Mouse (Mus musculus) hindbrain, embryonic 15.5 days (tissue): Measurements from ENCODE around the gene Tescl. TPM values are rescaled to one million over a fixed set of nuclear protein-coding genes. Genes with fewer than 3 reads are reported as not detected.

ENCODE experiments used
- ATAC-seq: fragments of 200-750 bp; cut with Nextera tagmentation; 2 replicates; pipeline ENCODE4 v1.8.0; 2017; ENCODE audit warnings: low read depth, moderate number of reproducible peaks, moderate TSS enrichment; ENCODE audit not compliant: low FRiP score
- H3K27ac ChIP-seq: fragments of 300-500 bp; sonication (generic); replicated peaks from 2 replicates; pipeline ENCODE4 v1.5.1; 2015; ENCODE audit warnings: mild to moderate bottlenecking, inconsistent platforms
- H3K27me3 ChIP-seq: fragments of 300-500 bp; sonication (generic); 2 replicates; pipeline ENCODE4 v1.6.1; 2015; ENCODE audit warnings: control low read depth, inconsistent platforms
- H3K36me3 ChIP-seq: fragments of 300-500 bp; sonication (generic); 2 replicates; pipeline ENCODE4 v1.6.1; 2015; ENCODE audit warnings: control low read depth, inconsistent platforms
- H3K4me1 ChIP-seq: fragments of 300-500 bp; sonication (generic); replicated peaks from 2 replicates; pipeline ENCODE4 v1.6.1; 2015; ENCODE audit warnings: control low read depth, inconsistent platforms
- H3K4me2 ChIP-seq: fragments of 300-500 bp; sonication (generic); 2 replicates; pipeline ENCODE4 v1.6.1; 2015; ENCODE audit warnings: moderate library complexity, mild to moderate bottlenecking, inconsistent platforms
- H3K4me3 ChIP-seq: fragments of 300-500 bp; sonication (generic); 2 replicates; pipeline ENCODE4 v1.5.1; 2015; ENCODE audit warnings: mild to moderate bottlenecking, inconsistent platforms
- H3K9ac ChIP-seq: fragments of 300-500 bp; sonication (generic); 2 replicates; pipeline ENCODE4 v1.6.1; 2015; ENCODE audit warnings: inconsistent platforms
- H3K9me3 ChIP-seq: fragments of 300-500 bp; sonication (generic); 2 replicates; pipeline ENCODE4 v1.6.1; 2016; ENCODE audit warnings: control low read depth, inconsistent platforms
- whole genome bisulfite sequencing: fragments of 180-500 bp; shearing (Covaris S2); methylation state at CpG from one replicate; pipeline ENCODE4 v1.1.7; 2015; 5-methylcytosine and 5-hydroxymethylcytosine counted together
- polyA plus RNA-seq: library from polyadenylated mRNA; unstranded; fragments of >200 nt; fragmentation: Nextera tagmentation; extraction: Ambion mirVana; gene quantifications from 2 replicates; pipeline ENCODE4 v1.2.1, GENCODE M21; 2015

The Tescl gene
- polyA plus RNA-seq, 1 experiment from 2014 or later = 0.23 TPM

DNA sequence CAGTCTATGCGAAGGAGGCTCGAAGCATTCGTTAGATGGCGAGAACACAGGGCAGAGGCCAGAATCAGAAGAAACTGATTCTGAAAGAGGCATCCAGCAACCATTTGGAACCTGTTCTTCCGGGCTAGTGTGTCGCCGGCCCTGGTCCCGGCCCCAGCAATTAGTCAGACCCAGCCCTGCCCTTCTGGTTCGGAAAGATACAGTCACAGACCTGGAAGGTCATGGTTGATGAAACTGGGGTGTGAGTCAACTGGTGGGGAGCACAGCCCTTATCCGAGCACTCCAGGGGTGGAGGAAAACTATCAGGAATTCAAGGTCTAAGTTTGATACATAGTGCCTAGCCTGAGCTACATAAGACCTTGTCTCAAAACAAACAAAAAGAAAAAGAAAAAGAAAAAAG, 22.3 kb upstream of the Tescl start:
- no peak for ATAC-seq
- Histone ChIP-seq H3K27ac (no peak overlapping the region), H3K36me3 (no peaks in the 10 kb centered on the region), H3K4me1 (no peaks in the 10 kb centered on the region), H3K27me3 (no peaks in the 10 kb centered on the region), H3K4me2 (no peak overlapping the region), H3K4me3 (no peak overlapping the region), H3K9ac (no peak overlapping the region), H3K9me3 (no peaks in the 10 kb centered on the region)
- 82% methylated on average over 10 of the region's 10 CpGs for WGBS

DNA sequence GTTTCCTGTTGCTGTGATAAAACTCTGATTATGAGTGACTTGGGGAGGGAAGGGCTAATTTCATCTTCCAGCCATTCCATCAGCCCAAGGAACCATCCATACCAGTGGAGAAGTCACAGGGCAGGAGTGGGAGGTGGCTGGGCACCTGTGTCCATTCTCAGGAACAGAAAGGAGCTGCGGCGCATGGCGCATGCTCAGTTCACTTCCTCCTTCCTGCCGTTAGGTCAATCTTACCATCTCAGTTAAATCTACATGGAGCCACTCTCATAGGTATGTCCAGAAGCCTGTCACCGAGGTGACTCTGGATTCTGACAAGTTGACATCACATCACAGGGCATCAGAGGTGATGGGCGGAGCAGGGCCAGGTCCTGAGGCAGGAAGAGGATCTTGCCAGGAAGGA, 21.9 kb upstream of the Tescl start:
- Histone ChIP-seq H3K4me2 (no peak overlapping the region), H3K27ac (no peak overlapping the region), H3K36me3 (no peaks in the 10 kb centered on the region), H3K4me1 (no peaks in the 10 kb centered on the region), H3K9ac (no peak overlapping the region), H3K27me3 (no peaks in the 10 kb centered on the region), H3K9me3 (no peaks in the 10 kb centered on the region), H3K4me3 (no peak overlapping the region)
- 88% methylated on average over 6 of the region's 6 CpGs for WGBS
- ATAC-seq = no peak

DNA sequence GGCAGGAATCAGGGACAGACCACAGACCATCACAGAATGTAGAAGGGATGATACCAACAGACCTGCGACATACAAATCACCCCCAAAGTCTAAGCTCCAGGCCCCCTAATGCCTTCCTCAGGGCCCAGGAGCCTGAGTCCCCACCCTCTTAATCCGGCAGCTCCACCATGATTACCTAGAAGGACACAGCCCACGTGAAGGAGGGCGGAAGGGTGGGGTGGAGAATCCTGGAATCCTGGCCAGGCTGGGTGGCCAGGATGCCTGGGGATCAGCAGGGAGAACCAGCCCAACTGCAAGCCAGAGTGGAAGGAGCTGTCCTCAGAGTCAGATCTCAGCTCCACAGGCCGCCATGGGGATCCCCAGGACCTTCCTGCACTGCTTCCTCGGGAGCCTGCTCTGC, 15.2 kb upstream of the Tescl start, which contains the start of gene Lypd5:
Gene Lypd5 (plus strand): TSS at position 301 of the 400 bp plus-strand sequence.
- Histone ChIP-seq H3K36me3 (no peaks in the 10 kb centered on the region), H3K9ac (no peak within 1 kb of the TSS), H3K4me2 (no peak within 1 kb of the TSS), H3K9me3 (no peaks in the 10 kb centered on the region), H3K27me3 (no peaks in the 10 kb centered on the region), H3K4me3 (no peak within 1 kb of the TSS), H3K4me1 (no peaks in the 10 kb centered on the region), H3K27ac (no peak within 1 kb of the TSS)
- 57% methylated on average over 6 of the region's 6 CpGs for WGBS
- no peak for ATAC-seq

- H3K36me3 ChIP-seq = no peaks in the 10 kb centered on the region
- H3K4me3 ChIP-seq = no peak overlapping the region
- H3K4me2 ChIP-seq = no peak overlapping the region
- 77% methylated on average over 5 of the region's 5 CpGs for WGBS
- no peaks in the 10 kb centered on the region for H3K4me1 ChIP-seq
- H3K27ac ChIP-seq = no peak overlapping the region
- no peak for ATAC-seq
- H3K9me3 ChIP-seq = no peaks in the 10 kb centered on the region
- H3K9ac ChIP-seq = no peak overlapping the region
- no peaks in the 10 kb centered on the region for H3K27me3 ChIP-seq
Observed at GRCm38 (mm10) chr7:24346444-24346843, 12.7 kb upstream of the Tescl start.

DNA sequence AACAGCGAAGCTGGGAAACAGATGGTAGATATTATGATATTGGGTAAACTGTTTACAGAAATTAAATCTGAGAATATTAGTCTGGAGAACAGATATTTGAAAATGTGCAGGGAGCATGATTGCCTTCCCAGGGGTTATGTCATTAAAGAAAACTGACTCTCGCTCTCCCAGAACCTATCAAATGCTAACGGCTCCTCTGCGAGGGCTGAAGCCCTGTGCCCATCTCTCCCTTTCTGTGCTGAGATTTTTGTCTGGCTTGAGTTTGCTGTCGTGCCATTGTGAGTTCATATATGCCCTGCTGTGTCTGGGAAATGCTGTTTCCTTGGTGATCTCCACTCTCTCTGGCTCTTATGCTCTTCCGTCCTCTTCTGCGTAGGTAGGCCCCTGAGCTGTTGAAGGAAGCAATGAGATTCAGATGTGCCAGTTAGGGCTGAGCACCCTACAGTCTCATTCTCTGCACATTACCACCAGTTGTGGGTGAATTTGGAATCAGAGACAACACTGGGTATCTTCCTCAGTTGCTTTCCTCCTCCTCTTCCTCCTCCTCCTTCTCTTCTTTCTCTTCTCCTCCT, 10.1 kb upstream of the Tescl start:
- ATAC-seq = no peak
- no peaks in the 10 kb centered on the region for H3K36me3 ChIP-seq
- no peaks in the 10 kb centered on the region for H3K4me1 ChIP-seq
- H3K4me3 ChIP-seq = no peak overlapping the region
- H3K27me3 ChIP-seq = no peaks in the 10 kb centered on the region
- H3K27ac ChIP-seq = no peak overlapping the region; the same call in 1 of the 2 replicates
- H3K9ac ChIP-seq = no peak overlapping the region
- H3K9me3 ChIP-seq = no peaks in the 10 kb centered on the region
- H3K4me2 ChIP-seq = no peak overlapping the region
- WGBS = 48% methylated on average over 7 of the region's 7 CpGs

GRCm38 (mm10) chr7:24338241-24338640, 4.5 kb upstream of the Tescl start:
- WGBS = 42% methylated on average over 2 of the region's 2 CpGs
- no peaks in the 10 kb centered on the region for H3K4me1 ChIP-seq
- no peak overlapping the region for H3K9ac ChIP-seq
- no peak overlapping the region for H3K27ac ChIP-seq
- no peak overlapping the region for H3K4me3 ChIP-seq
- no peaks in the 10 kb centered on the region for H3K9me3 ChIP-seq
- no peak overlapping the region for H3K4me2 ChIP-seq
- ATAC-seq = no peak
- no peaks in the 10 kb centered on the region for H3K36me3 ChIP-seq
- peaks cover 10% of the 10 kb centered on the region for H3K27me3 ChIP-seq

DNA sequence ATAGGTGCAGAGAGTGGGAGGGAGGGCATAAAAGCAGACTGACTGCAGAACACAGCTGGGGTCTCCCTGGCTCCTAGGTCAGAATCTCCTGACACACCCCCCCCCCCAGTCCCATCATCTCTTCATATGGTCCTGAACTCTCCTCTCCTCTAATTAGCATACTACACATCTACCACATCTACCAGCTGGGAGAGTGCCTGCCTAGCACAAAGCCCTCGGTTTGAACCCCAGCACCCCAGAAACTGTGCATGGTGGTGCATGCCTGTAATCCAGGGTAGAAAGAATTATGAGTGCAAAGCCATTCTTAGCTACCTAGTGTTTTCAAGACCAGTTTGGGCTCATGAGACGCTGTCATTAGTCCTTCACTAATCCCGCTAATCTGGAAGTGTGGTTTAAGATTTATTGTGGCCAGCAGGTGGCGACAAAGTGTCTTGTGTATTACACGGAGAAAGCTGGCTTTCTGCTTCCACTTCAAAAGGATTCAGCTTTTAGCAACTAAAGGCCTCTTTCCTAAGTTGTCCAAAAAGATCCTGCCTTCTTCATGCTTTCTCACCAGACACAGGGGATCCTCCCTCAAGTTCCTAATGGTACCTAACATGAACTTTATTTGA, 2.1 kb upstream of the Tescl start:
- no peak overlapping the region for H3K4me2 ChIP-seq
- peaks cover 13% of the 10 kb centered on the region for H3K27me3 ChIP-seq
- H3K4me1 ChIP-seq = no peaks in the 10 kb centered on the region
- H3K9me3 ChIP-seq = no peaks in the 10 kb centered on the region
- no peak overlapping the region for H3K9ac ChIP-seq
- H3K36me3 ChIP-seq = no peaks in the 10 kb centered on the region
- no peak overlapping the region for H3K27ac ChIP-seq
- 15% methylated on average over 5 of the region's 5 CpGs for WGBS
- H3K4me3 ChIP-seq = no peak overlapping the region
- 0 out of 2 replicates have a peak, but pooled peaks have one; percentile 23 for ATAC-seq

DNA sequence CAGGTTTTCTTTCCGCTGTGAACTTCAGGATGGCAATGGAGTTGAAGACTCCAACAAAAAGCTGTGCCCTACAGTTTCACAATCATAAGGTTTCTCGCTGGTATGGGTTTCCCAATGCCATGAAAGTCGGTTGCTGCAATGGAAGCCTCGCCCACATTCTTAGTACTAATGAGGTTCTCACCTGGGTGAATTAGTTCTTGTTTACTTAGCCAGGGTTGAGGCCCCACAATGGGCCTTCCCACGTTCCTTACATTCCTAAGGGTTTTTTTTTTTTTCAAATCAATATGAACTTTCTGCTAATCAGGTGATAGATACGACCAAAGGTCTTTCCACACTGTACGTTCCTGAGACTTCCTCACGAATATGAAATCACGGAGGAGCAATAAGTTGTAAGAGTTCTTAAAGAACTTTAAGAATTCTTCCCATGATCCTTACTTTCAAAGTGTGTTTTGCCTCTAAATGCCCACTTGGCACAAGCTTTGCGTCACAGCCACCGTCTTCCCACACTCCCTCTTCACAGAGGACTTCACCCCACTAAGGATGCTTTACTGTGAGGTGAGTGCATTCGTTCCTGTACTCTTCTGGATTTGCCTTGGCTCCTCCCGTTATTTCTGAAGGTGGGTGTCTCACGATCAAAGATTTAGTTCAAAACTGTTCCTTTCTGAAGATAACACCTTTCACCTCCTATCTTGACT, 6.3 kb downstream of the Tescl start:
- H3K9ac ChIP-seq = no peak overlapping the region
- no peaks in the 10 kb centered on the region for H3K36me3 ChIP-seq
- H3K4me1 ChIP-seq = peaks cover 14% of the 10 kb centered on the region
- no peak overlapping the region for H3K27ac ChIP-seq
- H3K4me3 ChIP-seq = no peak overlapping the region
- H3K4me2 ChIP-seq = no peak overlapping the region
- WGBS = 89% methylated on average over 14 of the region's 14 CpGs
- no peaks in the 10 kb centered on the region for H3K9me3 ChIP-seq
- H3K27me3 ChIP-seq = no peaks in the 10 kb centered on the region
- no peak for ATAC-seq

DNA sequence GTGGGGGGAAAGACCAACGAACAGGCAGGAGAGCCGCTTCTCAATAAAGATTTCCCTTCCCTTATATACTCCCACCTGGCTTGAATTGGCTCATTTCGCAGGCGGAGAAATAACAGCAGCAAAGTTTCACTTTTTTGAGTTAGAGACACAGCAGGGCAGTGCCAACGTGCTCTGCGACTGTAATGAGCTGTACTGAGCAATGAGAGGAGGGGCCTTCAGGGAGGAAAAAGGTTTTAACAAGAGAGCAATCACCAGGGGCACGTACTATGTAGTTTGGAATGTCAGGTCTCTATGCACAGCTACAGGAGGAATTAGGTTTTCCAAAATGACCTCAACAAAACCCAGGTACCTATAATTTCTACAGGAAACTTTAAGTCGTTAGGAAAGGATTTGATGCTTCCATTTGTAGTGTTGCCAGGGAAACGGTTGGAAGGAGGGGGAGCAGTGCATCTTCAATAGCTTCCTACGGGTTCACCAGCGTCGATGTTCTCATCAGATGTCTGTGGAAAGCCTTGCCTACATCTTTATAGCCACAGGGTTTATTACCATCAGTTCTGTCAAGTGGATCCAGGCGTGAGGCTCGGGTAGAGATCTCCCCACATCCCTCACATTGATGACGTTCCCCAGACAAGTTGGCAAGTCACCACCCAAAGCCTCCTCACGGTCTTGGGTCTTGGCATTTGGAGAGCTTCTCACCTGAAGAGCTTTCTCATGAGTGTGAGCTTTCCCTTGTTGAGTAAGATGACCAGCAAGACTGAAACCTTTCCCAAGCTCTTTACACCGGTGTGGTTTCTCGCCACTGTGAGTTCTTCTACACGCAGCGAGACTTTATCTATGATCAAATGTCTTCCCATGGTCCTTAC, 7.2 kb downstream of the Tescl start:
- no peaks in the 10 kb centered on the region for H3K9me3 ChIP-seq
- H3K9ac ChIP-seq = no peak overlapping the region
- H3K4me2 ChIP-seq = peak overlapping the region; percentile 65
- H3K4me1 ChIP-seq = peaks cover 14% of the 10 kb centered on the region
- peak overlapping the region; percentile 32 for H3K4me3 ChIP-seq
- no peaks in the 10 kb centered on the region for H3K27me3 ChIP-seq
- H3K27ac ChIP-seq = peak overlapping the region; percentile 61
- 31% methylated on average over 20 of the region's 20 CpGs for WGBS
- ATAC-seq = peak; percentile 52; the same call in 1 of the 2 replicates
- no peaks in the 10 kb centered on the region for H3K36me3 ChIP-seq

GRCm38 (mm10) chr7:24325675-24326128, 8.0 kb downstream of the Tescl start:
- 6% methylated on average over 13 of the region's 13 CpGs for WGBS
- Histone ChIP-seq H3K4me2 (peak overlapping the region; percentile 65), H3K36me3 (no peaks in the 10 kb centered on the region), H3K4me1 (peaks cover 14% of the 10 kb centered on the region), H3K9me3 (no peaks in the 10 kb centered on the region), H3K27ac (peak overlapping the region; percentile 61), H3K9ac (peak overlapping the region; percentile 40), H3K27me3 (no peaks in the 10 kb centered on the region), H3K4me3 (peak overlapping the region; percentile 32)
- peak; percentile 73 for ATAC-seq

DNA sequence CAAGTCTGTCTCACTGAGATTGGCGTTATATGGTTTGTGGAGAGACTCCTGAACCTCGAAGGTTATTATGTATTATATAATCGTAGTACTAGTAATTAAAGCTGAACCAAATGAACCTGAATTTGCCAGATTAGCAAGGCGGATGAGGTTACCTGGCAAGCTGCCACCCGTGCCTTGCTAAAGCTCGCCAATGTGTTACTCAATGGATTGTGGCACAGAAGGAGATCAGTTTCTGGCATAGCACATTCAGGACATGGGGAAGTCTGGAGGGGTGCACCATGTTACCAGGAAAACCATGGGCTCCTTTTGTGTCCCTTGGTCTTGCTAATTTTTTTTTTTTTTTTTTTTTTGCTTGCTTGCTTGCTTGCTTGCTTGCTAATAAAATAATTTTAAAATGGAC, 8.5 kb downstream of the Tescl start:
- 67% methylated on average over 6 of the region's 6 CpGs for WGBS

More for the DNA sequence above, 8.5 kb downstream of the Tescl start:
- H3K4me2 ChIP-seq = peak overlapping the region; percentile 65
- no peaks in the 10 kb centered on the region for H3K36me3 ChIP-seq
- H3K9ac ChIP-seq = no peak overlapping the region
- no peak overlapping the region for H3K27ac ChIP-seq
- no peaks in the 10 kb centered on the region for H3K27me3 ChIP-seq
- ATAC-seq = no peak
- H3K4me3 ChIP-seq = no peak overlapping the region; the same call in 1 of the 2 replicates
- H3K9me3 ChIP-seq = no peaks in the 10 kb centered on the region
- peaks cover 14% of the 10 kb centered on the region for H3K4me1 ChIP-seq
